Mouse (Mus musculus) E14TG2a.4 (cell line): ENCODE results near the gene Ahcyl2.

Source experiments
- H3K27me3 ChIP-seq: 2 replicates; pipeline ENCODE4 v1.6.1; 2014; ENCODE audit warnings: low read length, control low read depth; ENCODE audit not compliant: insufficient read depth
- H3K36me3 ChIP-seq: 2 replicates; pipeline ENCODE4 v1.6.1; 2014; ENCODE audit warnings: low read length, control low read depth; ENCODE audit not compliant: insufficient read depth
- H3K4me1 ChIP-seq: replicated peaks from 2 replicates; pipeline ENCODE4 v1.6.1; 2014; ENCODE audit warnings: low read depth, low read length, control low read depth
- H3K4me3 ChIP-seq: replicated peaks from 2 replicates; pipeline ENCODE4 v1.5.1; 2014; ENCODE audit warnings: mild to moderate bottlenecking, low read length
- H3K9me3 ChIP-seq: 2 replicates; pipeline ENCODE4 v1.6.1; 2014; ENCODE audit warnings: low read length, control low read depth
- CTCF ChIP-seq: conservative IDR thresholded peaks from 2 replicates; pipeline ENCODE4 v1.5.1; 2014; ENCODE audit warnings: low read length
- NANOG ChIP-seq: IDR thresholded peaks from 2 replicates; pipeline ENCODE4 v1.6.1; 2014; ENCODE audit warnings: borderline replicate concordance, low read length, mixed read lengths
- POU5F1 ChIP-seq: IDR thresholded peaks from 2 replicates; pipeline ENCODE4 v1.6.1; 2014; ENCODE audit warnings: low read length, borderline replicate concordance

Gene Ahcyl2

GRCm38 (mm10) chr6:29930087-29930486, 162.3 kb downstream of the Ahcyl2 start:
- Histone ChIP-seq H3K4me3 (no peak overlapping the region), H3K27me3 (no peaks in the 10 kb centered on the region), H3K9me3 (no peaks in the 10 kb centered on the region), H3K4me1 (peaks cover 10% of the 10 kb centered on the region), H3K36me3 (no peaks in the 10 kb centered on the region)
- TF ChIP-seq CTCF = no peak
- TF ChIP-seq NANOG = no peak

GRCm38 (mm10) chr6:29930665-29931064, 162.9 kb downstream of the Ahcyl2 start:
- no peak for TF ChIP-seq POU5F1
- H3K9me3 ChIP-seq = no peaks in the 10 kb centered on the region
- no peak overlapping the region for H3K4me3 ChIP-seq
- peaks cover 5% of the 10 kb centered on the region for H3K4me1 ChIP-seq
- H3K27me3 ChIP-seq = no peaks in the 10 kb centered on the region
- H3K36me3 ChIP-seq = no peaks in the 10 kb centered on the region

GRCm38 (mm10) chr6:29931181-29931580, 163.4 kb downstream of the Ahcyl2 start:
- no peak for TF ChIP-seq NANOG
- no peak for TF ChIP-seq POU5F1
- TF ChIP-seq CTCF = no peak
- H3K9me3 ChIP-seq = no peaks in the 10 kb centered on the region
- no peaks in the 10 kb centered on the region for H3K4me1 ChIP-seq
- no peak overlapping the region for H3K4me3 ChIP-seq
- no peaks in the 10 kb centered on the region for H3K27me3 ChIP-seq
- no peaks in the 10 kb centered on the region for H3K36me3 ChIP-seq

GRCm38 (mm10) chr6:29935741-29936140, 167.9 kb downstream of the Ahcyl2 start:
- Histone ChIP-seq H3K4me3 (no peak overlapping the region), H3K4me1 (no peaks in the 10 kb centered on the region), H3K36me3 (no peaks in the 10 kb centered on the region), H3K9me3 (no peaks in the 10 kb centered on the region), H3K27me3 (no peaks in the 10 kb centered on the region)
- TF ChIP-seq POU5F1 = no peak
- TF ChIP-seq CTCF = no peak
- no peak for TF ChIP-seq NANOG

GRCm38 (mm10) chr6:29940428-29940827, 172.6 kb downstream of the Ahcyl2 start:
- H3K36me3 ChIP-seq = no peaks in the 10 kb centered on the region
- H3K9me3 ChIP-seq = no peaks in the 10 kb centered on the region
- H3K27me3 ChIP-seq = 0 out of 2 replicates have a peak, but pooled peaks cover 4% of the 10 kb centered on the region

GRCm38 (mm10) chr6:29941036-29941435, 173.2 kb downstream of the Ahcyl2 start:
- Histone ChIP-seq H3K4me1 (no peaks in the 10 kb centered on the region), H3K4me3 (no peak overlapping the region), H3K36me3 (no peaks in the 10 kb centered on the region), H3K27me3 (0 out of 2 replicates have a peak, but pooled peaks cover 4% of the 10 kb centered on the region), H3K9me3 (no peaks in the 10 kb centered on the region)
- TF ChIP-seq NANOG (no peak), CTCF (no peak), POU5F1 (no peak)

More at GRCm38 (mm10) chr6:29940428-29940827, 172.6 kb downstream of the Ahcyl2 start:
- TF ChIP-seq POU5F1 (no peak), CTCF (no peak), NANOG (no peak)
- Histone ChIP-seq H3K4me1 (no peaks in the 10 kb centered on the region), H3K4me3 (no peak overlapping the region)

- Histone ChIP-seq H3K27me3 (0 out of 2 replicates have a peak, but pooled peaks cover 4% of the 10 kb centered on the region), H3K4me3 (no peak overlapping the region), H3K9me3 (no peaks in the 10 kb centered on the region), H3K36me3 (no peaks in the 10 kb centered on the region), H3K4me1 (no peaks in the 10 kb centered on the region)
- no peak for TF ChIP-seq POU5F1
- TF ChIP-seq CTCF = no peak
- no peak for TF ChIP-seq NANOG
These were observed 176.7 kb downstream of the Ahcyl2 start for GRCm38 (mm10) chr6:29944465-29944864.

- Histone ChIP-seq H3K36me3 (no peaks in the 10 kb centered on the region), H3K4me3 (no peak overlapping the region), H3K9me3 (no peaks in the 10 kb centered on the region), H3K4me1 (no peaks in the 10 kb centered on the region), H3K27me3 (0 out of 2 replicates have a peak, but pooled peaks cover 4% of the 10 kb centered on the region)
- TF ChIP-seq CTCF (no peak), NANOG (no peak), POU5F1 (no peak)
These were observed 178.8 kb downstream of the Ahcyl2 start for GRCm38 (mm10) chr6:29946568-29946967.

GRCm38 (mm10) chr6:29947823-29948222, 180.0 kb downstream of the Ahcyl2 start:
- Histone ChIP-seq H3K9me3 (no peaks in the 10 kb centered on the region), H3K4me1 (no peaks in the 10 kb centered on the region), H3K4me3 (no peak overlapping the region), H3K36me3 (no peaks in the 10 kb centered on the region), H3K27me3 (0 out of 2 replicates have a peak, but pooled peaks cover 4% of the 10 kb centered on the region)
- no peak for TF ChIP-seq CTCF
- no peak for TF ChIP-seq POU5F1
- no peak for TF ChIP-seq NANOG
